Mouse (Mus musculus) B cell, adult 62 days (primary cell): ENCODE measurements around the gene Gm6812. TPM values are rescaled to one million over a fixed set of nuclear protein-coding genes. Genes with fewer than 3 reads are reported as not detected.

ENCODE experiments used
- total RNA-seq: library from RNA; stranded (reverse); gene quantifications from 4 replicates; pipeline ENCODE4 v1.2.4, GENCODE M21; 2023

Gm6812 gene
- total RNA-seq, result not detected in 4 replicates

GRCm38 (mm10) chrX:68892953-68893352, at the start of gene Gm6812:
Gene Gm6812, minus strand, starts transcription at chrX:68893053.

Other genes starting within 250 kb of the Gm6812 start
- gene Fmr1, start 214.5 kb downstream of the Gm6812 start, total RNA-seq, result 93.8 to 103 TPM (median 96.8 TPM) in 4 replicates
- gene Fmr1nb, start 131.2 kb downstream of the Gm6812 start, total RNA-seq, result 0.78 to 1.2 TPM in 2 of 4 replicates, not detected in the others
- gene Gm14698, start 72.0 kb downstream of the Gm6812 start, total RNA-seq, result 1.4 to 2.9 TPM (median 2.4 TPM) in 4 replicates